Mouse (Mus musculus) lung, adult 2 months (tissue): ENCODE measurements around the gene Slx4ip.

Source experiments
- CTCF ChIP-seq: fragments of 200-500 bp; IDR thresholded peaks from 2 replicates; pipeline ENCODE4 v1.5.1; 2011; ENCODE audit warnings: mild to moderate bottlenecking, low read length, control low read depth; ENCODE audit not compliant: insufficient read depth
- POLR2A ChIP-seq: fragments of 200-500 bp; IDR thresholded peaks from 2 replicates; pipeline ENCODE4 v1.6.1; 2011; ENCODE audit warnings: low read depth, mild to moderate bottlenecking, control low read depth, low read length, borderline replicate concordance; ENCODE audit errors: extremely low read depth

GRCm38 (mm10) chr2:137074313-137074620 lies 183.2 kb downstream of the Slx4ip start:
- TF ChIP-seq CTCF, result no peak
- no peak for TF ChIP-seq POLR2A
